Mouse (Mus musculus): Measurements from ENCODE around the gene Pts. TPM values are rescaled to one million over a fixed set of nuclear protein-coding genes. Genes with fewer than 3 reads are reported as not detected.

Gene Pts
- total and polyA plus RNA-seq, 3 experiments, result 24.6 TPM; not detected in 1

GRCm38 (mm10) chr9:50527860-50528259 lies 664 bp downstream of the Pts start:
- H3K27me3 ChIP-seq (ENCODE audit: control insufficient read depth in 1 of 2, insufficient read depth in 2 of 2, low read length in 2 of 2), result no peaks in the 10 kb centered on the region
- H3K79me2 ChIP-seq (ENCODE audit: control insufficient read depth, insufficient read depth, low read length, poor library complexity), result peaks cover 8% of the 10 kb centered on the region
- H3K36me3 ChIP-seq (ENCODE audit: control insufficient read depth in 1 of 2, insufficient read depth in 2 of 2, low read length in 2 of 2), result peaks cover 0 to 8% of the 10 kb centered on the region in 2 experiments; a peak in 2 of 4 replicates
- H3K27ac ChIP-seq (ENCODE audit: control insufficient read depth, low read depth, low read length), result no peak overlapping the region
- DNase-seq (ENCODE audit: low read depth, low spot score), result peak; percentile 49
- H3K9ac ChIP-seq (ENCODE audit: control insufficient read depth, low read depth, low read length, poor library complexity, severe bottlenecking), result peak overlapping the region; percentile 90
- H3K4me3 ChIP-seq (ENCODE audit: control insufficient read depth in 1 of 2, insufficient read depth in 1 of 2, low read depth in 2 of 2, low read length in 2 of 2), result peak overlapping the region; percentile 88 to 90
- H3K9me3 ChIP-seq (replicated peaks; ENCODE audit: insufficient read depth, low read length), result no peaks in the 10 kb centered on the region
- TF ChIP-seq ELF1 (IDR thresholded peaks at IDR 0.05; ENCODE audit: low read depth, low read length), result no peak
- TF ChIP-seq MXI1 (IDR thresholded peaks at IDR 0.05; ENCODE audit: low read depth, low read length), result no peak; the same call in 1 of the 2 replicates
- no peak for TF ChIP-seq MEF2A (IDR thresholded peaks at IDR 0.05; ENCODE audit: extremely low read depth, insufficient replicate concordance, low read depth, low read length, poor library complexity, severe bottlenecking)
- no peak for TF ChIP-seq NELFE (IDR thresholded peaks at IDR 0.05; ENCODE audit: low read depth, low read length)
- no peak for TF ChIP-seq MAZ (IDR thresholded peaks at IDR 0.05; ENCODE audit: low read depth, low read length)
- TF ChIP-seq ZKSCAN1 (IDR thresholded peaks at IDR 0.05; ENCODE audit: low read depth, low read length), result no peak
- no peak for TF ChIP-seq SMC3 (IDR thresholded peaks at IDR 0.05; ENCODE audit: low read depth, low read length)
- no peak for TF ChIP-seq USF1 (IDR thresholded peaks at IDR 0.05; ENCODE audit: low read depth, low read length)
- no peak for TF ChIP-seq KAT2A (conservative IDR thresholded peaks at IDR 0.05; ENCODE audit: low read depth, low read length)
- no peak for TF ChIP-seq USF2 (IDR thresholded peaks at IDR 0.05; ENCODE audit: borderline replicate concordance in 1 of 2, insufficient read depth in 1 of 2, low read depth in 1 of 2, low read length in 2 of 2)
- TF ChIP-seq JUND (IDR thresholded peaks at IDR 0.05; ENCODE audit: low read depth, low read length), result no peak
- TF ChIP-seq TCF12 (IDR thresholded peaks at IDR 0.05; ENCODE audit: low read depth, low read length), result no peak
- TF ChIP-seq MYC (IDR thresholded peaks at IDR 0.05; ENCODE audit: low read depth, low read length), result no peak
- no peak for TF ChIP-seq ZMIZ1 (IDR thresholded peaks at IDR 0.05; ENCODE audit: low read depth, low read length)
- no peak for TF ChIP-seq BHLHE40 (IDR thresholded peaks at IDR 0.05; ENCODE audit: borderline replicate concordance, low read depth, low read length)
- TF ChIP-seq E2F4 (IDR thresholded peaks at IDR 0.05; ENCODE audit: borderline replicate concordance, low read depth, low read length), result no peak
- H3K4me1 ChIP-seq (ENCODE audit: control insufficient read depth in 1 of 2, insufficient read depth in 2 of 2, low read length in 2 of 2), result peaks cover 0 to 11% of the 10 kb centered on the region in 2 experiments; a peak in 3 of 4 replicates

- Histone ChIP-seq H3K79me2 (ENCODE audit: control insufficient read depth, insufficient read depth, low read length, poor library complexity) (peaks cover 8% of the 10 kb centered on the region), H3K36me3 (ENCODE audit: control insufficient read depth in 1 of 2, insufficient read depth in 2 of 2, low read length in 2 of 2) (peaks cover 0 to 8% of the 10 kb centered on the region in 2 experiments; a peak in 2 of 4 replicates), H3K4me1 (ENCODE audit: control insufficient read depth in 1 of 2, insufficient read depth in 2 of 2, low read length in 2 of 2) (peaks cover 0 to 11% of the 10 kb centered on the region in 2 experiments; a peak in 2 of 4 replicates), H3K27me3 (ENCODE audit: control insufficient read depth in 1 of 2, insufficient read depth in 2 of 2, low read length in 2 of 2) (no peaks in the 10 kb centered on the region), H3K9me3 (replicated peaks; ENCODE audit: insufficient read depth, low read length) (no peaks in the 10 kb centered on the region), H3K27ac (ENCODE audit: control insufficient read depth, low read depth, low read length) (no peak overlapping the region), H3K4me3 (ENCODE audit: control insufficient read depth in 1 of 2, insufficient read depth in 1 of 2, low read depth in 2 of 2, low read length in 2 of 2) (no peak overlapping the region), H3K9ac (ENCODE audit: control insufficient read depth, low read depth, low read length, poor library complexity, severe bottlenecking) (no peak overlapping the region)
- no peak for TF ChIP-seq MXI1 (IDR thresholded peaks at IDR 0.05; ENCODE audit: low read depth, low read length)
- DNase-seq (ENCODE audit: low read depth, low spot score), result no peak
These were observed 2.9 kb downstream of the Pts start for GRCm38 (mm10) chr9:50525585-50525984.

All from MEL (cell line).